Mouse (Mus musculus) cerebellum, adult (tissue): ENCODE data around the gene Tcf12.

Experiments
- ATAC-seq: cut with Nextera tagmentation; 2 replicates; pipeline ENCODE4 v1.9.2; 2017; ENCODE audit warnings: mild to moderate bottlenecking, moderate library complexity, mixed read lengths; ENCODE audit not compliant: insufficient number of reproducible peaks, low FRiP score, low TSS enrichment

Gene Tcf12

DNA sequence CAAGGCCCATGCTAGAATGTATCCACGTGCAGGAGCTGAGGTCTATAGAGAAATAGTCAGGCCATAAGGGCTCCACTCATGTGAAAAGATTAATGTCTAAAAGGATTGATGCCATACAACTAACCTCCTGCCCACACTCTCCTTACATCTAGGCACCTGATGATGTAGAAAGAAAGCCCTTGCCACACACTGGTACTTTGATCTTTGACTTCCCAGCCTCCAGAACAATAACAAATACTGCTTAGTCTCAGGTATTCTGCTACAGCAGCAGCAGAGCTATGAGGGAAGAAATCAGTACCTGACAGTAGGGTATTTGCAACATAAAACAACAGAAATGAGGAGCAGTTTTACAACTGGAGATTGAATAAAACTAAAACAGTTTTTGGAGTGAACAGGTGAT, 19.5 kb downstream of the Tcf12 start:
- no peak for ATAC-seq

DNA sequence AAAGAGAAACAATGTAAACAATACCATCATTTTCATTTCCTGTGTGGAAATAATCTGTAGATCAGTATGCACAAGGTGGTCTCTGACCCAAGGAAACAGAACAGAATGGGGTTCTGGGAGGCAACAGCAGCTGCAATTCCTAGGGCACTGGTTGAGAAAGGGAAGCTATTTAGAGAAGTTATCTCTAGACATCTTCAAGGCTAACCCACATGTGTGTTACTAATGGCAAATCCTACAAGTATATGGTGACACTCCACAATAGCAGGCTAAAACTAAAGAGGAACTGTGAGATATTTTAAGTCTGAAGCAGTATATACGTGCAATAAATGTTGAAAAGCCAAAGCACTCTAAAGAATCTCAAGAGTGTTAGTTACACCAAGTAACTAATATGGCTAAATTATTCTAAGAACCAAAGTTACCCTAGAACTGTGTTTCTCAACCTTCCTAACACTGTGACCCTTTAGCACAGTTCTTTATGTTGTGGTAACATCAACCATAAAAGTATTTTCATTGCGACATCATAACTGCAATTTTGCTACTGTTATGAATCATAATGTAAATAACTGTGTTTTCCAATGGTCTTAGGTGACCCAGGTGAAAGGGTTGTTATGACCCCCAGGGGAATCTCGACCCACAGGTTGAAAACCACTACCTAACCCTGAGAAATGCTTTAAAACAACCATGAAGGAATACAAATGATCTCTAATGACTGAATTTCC, 22.6 kb downstream of the Tcf12 start:
- ATAC-seq, result no peak

DNA sequence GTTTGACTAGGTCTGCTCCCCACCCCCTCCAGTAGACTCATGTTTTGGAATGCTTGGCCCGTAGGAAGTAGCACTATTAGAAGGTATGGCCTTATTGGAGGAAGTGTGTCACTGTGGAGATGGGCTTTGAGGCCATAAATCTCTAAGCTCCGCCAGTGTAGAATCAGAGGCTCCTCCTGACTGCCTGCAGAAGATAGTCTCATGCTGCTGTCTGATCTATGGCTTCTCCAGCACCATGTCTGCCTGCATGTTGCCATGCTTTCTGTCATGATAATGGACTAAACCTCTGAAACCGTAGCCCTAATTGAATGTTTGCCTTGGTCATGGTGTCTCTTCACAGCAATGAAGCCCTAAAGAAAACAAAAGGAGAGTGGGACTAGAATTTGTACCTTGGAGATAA, 26.7 kb downstream of the Tcf12 start:
- ATAC-seq, result no peak

DNA sequence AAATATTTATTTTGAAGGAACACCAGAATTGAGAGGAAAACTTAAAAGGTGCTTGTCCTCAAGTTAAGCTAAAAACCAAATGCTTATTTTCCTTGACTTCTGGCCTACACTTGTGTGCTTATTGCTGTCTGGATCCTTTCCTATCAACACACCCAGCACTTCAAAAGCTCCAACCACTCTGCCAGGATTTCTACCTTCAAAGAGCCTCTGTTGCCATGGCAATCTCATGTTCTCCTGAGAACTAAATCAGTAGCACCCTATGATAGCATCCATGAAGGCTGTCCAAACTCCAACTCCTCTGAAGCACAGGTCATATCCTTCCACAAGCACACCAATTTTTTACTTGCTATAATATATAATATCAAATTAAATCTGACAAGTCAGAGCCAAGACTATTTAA, 27.5 kb downstream of the Tcf12 start:
- no peak for ATAC-seq

DNA sequence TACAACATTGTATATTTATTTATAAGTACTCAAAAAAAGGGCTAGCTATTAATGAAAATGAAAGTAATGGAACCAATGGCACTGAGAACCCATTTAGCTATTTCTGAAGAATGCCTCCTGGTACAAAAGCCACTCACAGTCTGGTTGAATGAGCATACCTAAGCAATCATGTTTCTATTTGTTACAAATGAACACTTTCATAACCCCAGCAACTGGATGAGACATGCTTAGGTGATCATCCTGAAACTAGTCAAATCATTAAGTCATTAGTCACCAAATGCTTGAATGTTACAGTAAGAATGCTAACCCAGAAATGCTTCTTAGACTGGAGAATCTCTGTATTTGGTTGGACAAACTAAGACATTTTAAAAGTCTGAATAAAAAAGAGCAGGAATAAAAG, 35.5 kb downstream of the Tcf12 start:
- no peak for ATAC-seq

DNA sequence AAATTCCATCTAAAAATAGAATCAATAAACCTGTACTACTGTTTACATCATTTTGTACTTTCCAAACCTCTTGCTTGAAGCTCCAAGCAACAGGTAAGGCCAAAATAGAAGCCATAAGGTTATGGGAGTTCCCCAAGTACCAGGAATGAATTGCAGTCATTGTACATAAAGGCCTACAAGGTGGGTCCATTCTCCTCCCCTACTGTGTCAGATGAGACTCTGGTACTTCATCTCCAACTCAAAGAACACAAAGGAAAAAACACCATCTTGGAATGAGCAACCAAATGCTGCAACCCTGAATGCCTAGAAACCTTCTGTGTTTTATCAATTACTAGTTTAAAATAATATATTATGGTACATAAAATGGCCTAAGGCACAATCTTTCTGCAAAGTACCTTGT, 45.5 kb downstream of the Tcf12 start:
- ATAC-seq, result no peak

DNA sequence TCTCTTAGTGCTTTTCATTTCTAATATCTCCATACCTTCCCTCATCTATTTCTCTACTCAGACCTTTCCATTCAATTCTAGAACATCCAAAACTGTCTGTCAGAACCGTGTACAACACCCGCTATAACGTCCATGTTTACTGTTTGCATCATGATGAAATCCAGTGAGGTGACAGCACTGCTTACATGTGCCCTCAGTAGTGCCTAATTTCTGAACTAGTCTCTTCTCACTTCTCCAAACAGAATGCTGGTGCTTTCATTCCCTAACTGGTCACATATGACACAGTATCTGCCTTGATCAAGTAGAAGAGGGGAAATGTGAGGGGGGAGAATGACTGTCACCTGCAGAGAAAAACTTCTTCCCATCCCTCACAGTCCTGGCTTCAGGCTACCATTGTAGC, 58.5 kb downstream of the Tcf12 start:
- no peak for ATAC-seq

DNA sequence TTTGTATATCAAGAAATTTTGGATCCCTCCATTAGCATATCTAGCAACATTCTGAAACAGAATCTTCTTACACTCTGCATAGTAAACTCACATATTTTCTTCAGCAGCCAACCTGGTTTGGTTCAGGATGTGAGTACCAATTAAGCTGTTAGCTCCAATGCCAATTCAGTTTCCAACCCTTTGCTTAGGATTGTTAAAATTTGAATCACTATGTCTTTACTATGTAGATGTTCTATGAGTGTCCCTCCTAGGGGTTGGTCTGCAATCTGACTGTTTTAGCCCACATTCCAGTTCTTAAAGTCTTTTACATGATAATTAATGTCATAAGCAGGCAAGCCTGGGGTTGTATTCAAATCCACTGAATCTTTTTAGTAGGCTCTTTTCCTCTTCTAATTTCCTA, 71.5 kb downstream of the Tcf12 start:
- no peak for ATAC-seq

DNA sequence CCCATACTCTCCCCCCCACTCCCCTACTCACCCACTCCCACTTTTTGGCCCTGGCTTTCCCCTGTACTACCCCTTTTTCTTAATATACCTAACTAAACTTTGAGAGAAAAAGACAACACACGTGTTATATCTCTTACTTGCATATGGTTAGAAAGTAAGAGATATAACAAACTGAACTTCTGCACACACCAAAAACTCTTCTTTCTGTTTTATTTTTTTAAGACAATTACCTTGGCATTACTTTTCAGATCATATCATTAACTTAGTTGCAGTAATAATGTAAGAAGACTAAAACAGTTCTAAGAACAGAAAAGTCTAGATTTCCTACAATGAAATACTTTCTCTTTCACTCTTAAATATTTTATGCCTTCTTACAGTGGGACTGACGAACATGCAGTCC, 72.3 kb downstream of the Tcf12 start:
- ATAC-seq, result no peak

DNA sequence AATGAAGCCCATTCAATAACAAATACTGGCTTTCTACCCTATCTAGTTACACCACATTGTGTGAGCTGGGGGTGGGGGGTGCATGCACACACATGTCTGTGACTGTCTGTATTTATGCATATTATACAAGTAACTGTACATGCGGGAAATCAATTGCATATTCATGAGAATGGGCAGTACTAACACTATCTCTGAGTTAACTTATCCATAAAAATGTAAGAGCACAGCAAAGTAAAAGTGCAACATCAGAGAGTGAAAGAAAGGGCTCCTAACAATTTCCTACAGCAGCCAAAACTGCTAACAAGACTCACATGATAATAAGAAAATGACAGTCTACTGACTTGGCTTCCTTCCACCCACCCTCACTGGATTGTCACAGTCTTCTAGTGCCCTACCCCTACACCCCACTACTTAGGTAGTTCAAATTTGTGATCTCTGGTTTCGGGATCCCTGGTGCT, 74.6 kb downstream of the Tcf12 start:
- no peak for ATAC-seq

DNA sequence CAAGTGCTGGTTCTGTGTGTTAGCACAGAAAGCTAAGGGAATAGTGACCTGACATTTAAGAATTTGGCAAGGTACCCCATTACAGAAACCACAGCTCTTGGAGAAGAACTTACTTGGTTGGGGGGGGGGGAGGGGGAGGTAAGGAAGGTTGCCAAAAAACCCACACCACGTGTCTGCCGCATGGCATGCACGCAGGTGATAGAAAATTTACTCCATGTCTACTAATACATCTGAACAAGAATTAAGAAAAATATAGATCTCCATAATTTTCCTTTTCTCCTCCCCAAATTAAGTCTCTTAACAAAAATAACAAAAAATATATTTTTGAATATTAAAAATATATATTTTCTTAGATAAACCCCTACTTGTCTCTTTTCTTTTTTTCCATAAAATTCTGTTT, 75.4 kb downstream of the Tcf12 start:
- no peak for ATAC-seq

DNA sequence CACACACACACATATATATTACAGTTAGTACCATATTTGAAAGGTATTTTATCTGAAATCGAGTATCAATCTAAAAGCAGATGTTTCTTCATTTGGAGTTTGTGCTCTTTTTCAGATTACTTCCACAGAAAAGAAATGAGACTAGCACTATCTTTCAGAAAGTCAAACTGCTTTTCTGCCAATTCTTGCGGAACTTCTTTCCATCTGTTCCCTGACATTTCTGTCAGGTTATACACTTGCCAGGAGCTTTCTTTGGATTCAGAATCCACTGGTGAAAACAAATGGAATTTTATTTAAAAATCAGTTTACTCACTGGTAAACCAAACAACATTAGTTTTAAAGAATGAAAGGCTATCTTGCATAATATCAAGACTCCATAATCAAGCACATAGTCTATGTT, 78.4 kb downstream of the Tcf12 start:
- no peak for ATAC-seq

DNA sequence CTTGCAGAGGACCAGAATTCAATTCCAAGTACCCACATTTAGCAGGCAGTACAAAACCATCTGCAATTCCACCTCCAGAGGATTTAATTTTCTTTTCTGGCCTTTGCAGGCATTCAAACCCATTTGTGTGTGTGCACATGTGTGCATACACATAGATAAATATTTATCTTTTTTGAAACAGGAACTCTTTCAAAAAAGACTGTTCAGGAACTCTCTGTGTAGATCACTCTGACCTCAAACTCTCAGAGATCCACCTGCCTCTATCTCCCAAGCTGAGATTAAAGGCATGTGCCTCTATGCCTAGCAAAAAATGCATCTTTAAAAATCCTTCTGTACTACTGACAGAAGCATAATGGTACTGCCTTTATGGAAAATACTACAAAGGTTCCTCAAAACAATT, 81.4 kb downstream of the Tcf12 start:
- ATAC-seq, result no peak

DNA sequence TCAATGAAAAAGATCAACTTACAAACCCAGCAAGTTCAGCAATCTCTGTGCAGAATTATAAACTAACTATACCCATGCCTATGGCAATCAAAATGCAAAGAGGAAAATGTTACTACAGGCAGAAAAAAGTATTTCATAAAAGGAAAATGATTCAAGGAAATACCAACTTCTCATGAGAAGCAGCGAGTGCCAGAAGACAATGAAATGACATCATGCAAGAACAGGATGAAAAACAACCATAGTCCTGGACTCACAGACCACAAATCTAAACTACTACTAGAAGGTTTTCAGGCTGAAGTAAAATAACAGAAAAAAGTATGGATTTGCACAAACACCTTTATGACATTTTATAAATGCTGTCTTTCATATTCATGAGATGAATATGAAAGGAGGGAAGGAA, 82.1 kb downstream of the Tcf12 start:
- ATAC-seq, result no peak

DNA sequence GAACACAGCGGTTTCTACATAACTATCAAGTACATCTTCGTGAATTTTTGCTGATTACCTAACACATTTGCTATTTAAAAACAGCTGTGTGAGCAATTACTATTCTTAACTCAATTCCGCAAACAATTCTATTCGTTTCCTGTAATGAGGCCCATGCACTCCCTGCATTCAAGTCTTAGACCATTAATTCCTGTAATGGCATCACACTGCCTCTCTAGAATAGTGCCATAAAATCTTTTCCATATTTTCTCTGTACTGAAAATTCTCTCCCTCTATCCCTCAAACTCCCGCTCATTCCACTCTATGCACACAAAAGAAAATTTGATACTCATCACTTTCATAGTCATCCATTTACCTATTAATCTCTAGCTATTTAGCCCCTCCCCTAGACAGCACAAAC, 88.4 kb downstream of the Tcf12 start:
- ATAC-seq, result no peak

DNA sequence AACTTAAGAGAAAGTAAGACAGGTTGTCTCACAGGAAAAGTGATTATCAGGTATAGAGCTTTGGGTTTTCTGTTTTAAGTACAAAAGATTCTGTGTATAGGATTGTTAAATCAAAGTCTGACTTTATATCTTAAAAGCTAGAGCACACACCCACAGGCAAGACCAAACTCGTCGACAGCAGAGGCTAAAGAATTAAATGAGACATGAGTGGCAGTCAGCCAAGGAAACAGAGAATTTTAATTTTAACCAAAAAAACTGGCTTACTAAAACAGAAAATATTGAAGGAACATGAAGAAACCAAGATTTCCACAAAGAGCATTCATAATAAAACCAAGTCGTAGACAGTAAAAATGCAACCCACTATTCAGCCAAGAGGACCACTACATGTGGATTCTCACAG, 90.2 kb downstream of the Tcf12 start:
- no peak for ATAC-seq

DNA sequence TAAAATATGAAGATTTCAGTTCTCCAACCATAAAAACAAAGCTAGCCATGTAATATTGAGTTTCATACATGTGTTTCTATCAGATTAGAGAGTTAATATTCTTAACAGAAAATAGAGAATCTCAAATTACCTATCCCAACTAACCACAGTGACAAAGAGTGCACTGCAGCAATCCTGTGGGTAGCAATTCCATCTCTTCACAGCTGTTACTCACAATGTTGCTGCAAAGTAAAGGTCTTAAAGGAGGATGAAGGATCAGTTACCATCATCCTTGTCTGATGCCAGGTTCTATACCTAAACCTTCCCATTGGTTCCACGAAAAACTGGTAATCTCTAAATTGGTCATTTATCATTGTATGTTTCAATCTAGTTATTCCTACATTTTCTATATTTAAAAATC, 95.7 kb downstream of the Tcf12 start:
- no peak for ATAC-seq

DNA sequence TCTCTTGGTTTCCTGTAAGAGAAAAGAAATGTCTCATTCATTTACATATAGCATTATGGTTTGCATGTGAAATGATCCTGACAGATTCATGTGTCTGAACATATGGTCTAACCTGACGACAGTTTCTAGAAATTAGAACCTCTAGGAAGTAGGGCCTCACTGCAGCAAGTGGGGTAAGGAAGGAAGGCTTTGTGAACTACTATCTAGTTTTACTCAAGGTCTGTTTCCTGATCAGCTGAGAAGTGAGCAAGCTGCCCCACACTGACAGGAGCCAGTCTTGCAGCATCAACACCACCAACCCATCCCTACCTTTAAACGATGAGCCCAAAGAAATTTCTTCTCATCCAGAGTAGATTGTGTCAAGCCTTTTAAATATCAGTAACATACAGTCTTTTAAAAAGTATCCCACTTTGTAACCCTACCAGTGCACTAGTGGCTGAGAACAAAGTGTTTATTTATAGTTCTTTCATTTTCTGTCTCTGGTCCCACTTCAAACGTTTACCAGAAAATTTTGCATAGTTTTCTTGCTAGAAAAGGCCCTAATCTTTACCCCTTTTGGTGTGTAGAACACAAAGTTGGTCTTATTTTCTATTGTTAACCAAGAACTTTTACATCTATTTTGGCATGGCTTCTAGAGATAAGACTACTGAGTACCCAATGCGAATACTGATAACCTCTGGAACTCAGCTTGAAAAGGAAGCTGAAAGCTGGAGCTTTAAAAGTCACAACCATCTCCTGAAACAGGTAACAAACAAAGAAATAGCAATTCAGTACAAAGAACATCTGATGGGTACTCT, 96.9 kb downstream of the Tcf12 start:
- no peak for ATAC-seq

DNA sequence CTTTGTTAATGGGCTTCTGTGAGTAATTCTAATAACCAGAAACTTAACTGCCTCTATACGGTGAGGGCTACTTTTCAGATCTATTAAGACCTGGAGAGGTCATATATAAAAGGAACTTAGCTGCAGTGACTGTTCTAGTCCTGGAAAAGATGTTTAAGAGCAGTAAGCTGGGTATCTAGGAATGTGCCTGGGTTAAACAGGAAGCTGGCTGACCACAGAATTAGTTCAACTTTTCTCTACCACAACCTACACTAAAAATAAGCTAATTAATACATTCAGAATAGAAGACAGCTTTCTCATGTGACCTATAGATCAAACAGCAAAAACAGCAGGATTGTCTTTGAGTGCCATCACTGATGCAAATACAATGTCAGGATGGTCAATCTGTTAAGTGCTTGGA, 98.1 kb downstream of the Tcf12 start:
- no peak for ATAC-seq

DNA sequence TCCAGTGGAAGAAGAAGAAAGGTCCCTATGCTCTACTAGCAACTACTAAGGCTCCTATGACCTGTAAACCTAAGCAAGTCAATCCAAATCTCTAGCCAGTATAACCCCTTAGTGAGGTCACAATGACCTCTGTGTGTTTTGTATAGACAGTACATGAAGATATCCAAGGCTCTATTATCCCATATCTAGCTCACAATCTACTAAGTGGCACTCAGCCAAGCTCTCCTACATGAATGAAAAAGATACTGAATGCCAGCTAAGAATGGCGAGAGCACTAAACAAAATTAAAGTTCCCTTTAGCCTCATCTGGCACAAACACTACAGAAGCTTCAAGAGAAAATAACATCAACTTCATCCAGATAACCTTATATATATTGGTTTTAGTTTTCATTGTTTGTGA, 103.0 kb downstream of the Tcf12 start:
- no peak for ATAC-seq

DNA sequence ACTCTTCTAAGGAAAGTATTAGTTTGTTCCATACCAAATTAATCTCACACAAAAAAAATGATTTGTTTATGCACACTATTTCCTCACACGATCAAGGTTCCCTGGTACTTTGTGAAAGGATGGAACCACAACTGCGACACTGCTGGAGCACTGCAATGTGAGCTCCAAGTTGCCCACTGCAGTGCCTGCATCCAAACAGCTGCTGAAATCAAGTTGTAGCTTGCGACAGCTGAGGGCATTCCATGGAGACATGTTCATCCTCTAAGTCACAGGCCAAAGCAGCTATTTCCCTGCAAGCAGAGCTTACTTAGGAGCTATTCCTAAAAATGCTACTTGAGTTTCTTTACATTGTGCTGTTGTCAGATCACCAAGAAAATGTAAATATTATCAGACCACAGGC, 120.5 kb downstream of the Tcf12 start:
- no peak for ATAC-seq

DNA sequence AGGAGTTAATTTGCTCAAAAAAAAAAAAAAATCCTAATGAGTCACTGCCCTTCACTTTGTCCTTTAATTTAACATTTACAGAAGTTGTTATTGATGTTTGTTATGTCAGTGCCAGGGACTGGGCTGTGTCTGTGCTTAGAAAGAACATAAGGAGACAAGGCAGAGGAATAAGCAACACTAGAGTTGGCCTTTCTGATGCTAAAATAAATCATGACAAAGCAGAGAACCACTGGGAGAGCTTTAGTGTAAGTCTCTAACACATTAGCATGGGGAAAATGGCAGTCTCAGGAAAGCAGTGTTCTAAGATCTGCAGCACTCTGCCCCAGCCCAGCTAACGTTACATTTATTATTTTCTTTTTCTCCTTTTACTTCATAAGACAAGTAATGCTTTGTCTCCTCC, 121.3 kb downstream of the Tcf12 start:
- no peak for ATAC-seq
